Mouse (Mus musculus): ENCODE results near the gene Slc12a7.

DNA sequence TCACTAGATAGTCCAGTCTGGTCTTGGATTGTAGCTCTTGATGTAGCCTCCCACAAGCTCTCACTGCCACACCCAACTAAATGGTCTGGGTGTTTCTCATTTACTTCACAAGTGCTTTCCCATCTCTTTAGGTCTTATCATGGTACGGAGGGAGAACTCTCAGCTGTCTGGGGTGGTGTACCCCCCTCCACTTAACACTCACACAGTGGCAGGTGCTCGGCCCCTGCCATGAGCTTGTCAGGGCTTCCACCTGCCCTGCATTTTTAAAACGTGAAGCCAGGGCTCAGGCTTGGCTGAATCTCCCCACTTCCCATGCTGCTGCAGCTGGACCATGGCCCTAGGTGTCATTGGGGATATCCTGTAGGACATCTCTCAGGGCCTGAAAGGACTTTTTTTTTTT lies 86.0 kb downstream of the Slc12a7 start:
- TF ChIP-seq CTCF (IDR thresholded peaks at IDR 0.05; ENCODE audit: low read depth) (no peak), EP300 (IDR thresholded peaks at IDR 0.05; ENCODE audit: low read depth) (no peak)

All from heart, postnatal 0 days (tissue).